Mouse (Mus musculus) embryonic facial prominence, embryonic 13.5 days (tissue): ENCODE results near the gene Stard7. TPM values are rescaled to one million over a fixed set of nuclear protein-coding genes. Genes with fewer than 3 reads are reported as not detected.
"Not testable (repeated sequence)": the region's sequence is repeated elsewhere in the genome, so short reads cannot be mapped to it uniquely, and the experiment has no call there.

Source experiments
- ATAC-seq: fragments of 200-750 bp; cut with Nextera tagmentation; 2 replicates; pipeline ENCODE4 v1.8.0; 2017; ENCODE audit warnings: low read depth; ENCODE audit not compliant: insufficient number of reproducible peaks, insufficient read depth, low FRiP score, low TSS enrichment
- H3K27ac ChIP-seq: fragments of 300-500 bp; sonication (generic); 2 replicates; pipeline ENCODE4 v1.5.1; 2015; ENCODE audit warnings: moderate library complexity, mild to moderate bottlenecking, inconsistent platforms
- H3K27me3 ChIP-seq: fragments of 300-500 bp; sonication (generic); 2 replicates; pipeline ENCODE4 v1.6.1; 2015; ENCODE audit warnings: mild to moderate bottlenecking, inconsistent platforms
- H3K36me3 ChIP-seq: fragments of 300-500 bp; sonication (generic); 2 replicates; pipeline ENCODE4 v1.6.1; 2015; ENCODE audit warnings: mild to moderate bottlenecking, inconsistent platforms
- H3K4me1 ChIP-seq: fragments of 300-500 bp; sonication (generic); 2 replicates; pipeline ENCODE4 v1.6.1; 2015; ENCODE audit warnings: inconsistent platforms
- H3K4me2 ChIP-seq: fragments of 300-500 bp; sonication (generic); 2 replicates; pipeline ENCODE4 v1.6.1; 2015; ENCODE audit warnings: moderate library complexity, mild to moderate bottlenecking, inconsistent platforms
- H3K4me3 ChIP-seq: fragments of 300-500 bp; sonication (generic); 2 replicates; pipeline ENCODE4 v1.5.1; 2015; ENCODE audit warnings: mild to moderate bottlenecking, inconsistent platforms
- H3K9ac ChIP-seq: fragments of 300-500 bp; sonication (generic); 2 replicates; pipeline ENCODE4 v1.6.1; 2015; ENCODE audit warnings: mild to moderate bottlenecking, inconsistent platforms
- H3K9me3 ChIP-seq: fragments of 300-500 bp; sonication (generic); 2 replicates; pipeline ENCODE4 v1.6.1; 2016; ENCODE audit warnings: inconsistent platforms
- WGBS: fragments of 180-500 bp; shearing (Covaris S2); methylation state at CpG from one replicate; pipeline ENCODE4 v1.1.7; 2015; ENCODE audit warnings: mixed read lengths; 5-methylcytosine and 5-hydroxymethylcytosine counted together
- polyA plus RNA-seq: library from polyadenylated mRNA; unstranded; fragments of >200 nt; fragmentation: Nextera tagmentation; extraction: Ambion mirVana; gene quantifications from 2 replicates; pipeline ENCODE4 v1.2.1, GENCODE M21; 2015

Gene Stard7
- polyA plus RNA-seq, 1 experiment from 2014 or later = 69.1 TPM

- Histone ChIP-seq H3K4me3 (no peak overlapping the region), H3K36me3 (peaks cover 45% of the 10 kb centered on the region), H3K4me2 (no peak overlapping the region), H3K4me1 (no peaks in the 10 kb centered on the region), H3K9me3 (no peaks in the 10 kb centered on the region), H3K27me3 (no peaks in the 10 kb centered on the region), H3K27ac (no peak overlapping the region), H3K9ac (no peak overlapping the region)
- WGBS = 85% methylated on average over 3 of the region's 3 CpGs
- no peak for ATAC-seq
Measured at GRCm38 (mm10) chr2:127254604-127255134, 15.3 kb upstream of the Stard7 start.

- H3K27ac ChIP-seq = no peak overlapping the region
- WGBS = 82% methylated on average over 6 of the region's 6 CpGs
- no peaks in the 10 kb centered on the region for H3K4me1 ChIP-seq
- H3K4me2 ChIP-seq = no peak overlapping the region
- H3K9ac ChIP-seq = no peak overlapping the region
- H3K4me3 ChIP-seq = no peak overlapping the region
- H3K9me3 ChIP-seq = no peaks in the 10 kb centered on the region
- no peaks in the 10 kb centered on the region for H3K27me3 ChIP-seq
- ATAC-seq = no peak
- H3K36me3 ChIP-seq = peaks cover 50% of the 10 kb centered on the region
Measured at GRCm38 (mm10) chr2:127255294-127255693, 14.7 kb upstream of the Stard7 start.

- no peaks in the 10 kb centered on the region for H3K27me3 ChIP-seq
- 89% methylated on average over 5 of the region's 5 CpGs for WGBS
- no peak overlapping the region for H3K4me3 ChIP-seq
- no peaks in the 10 kb centered on the region for H3K4me1 ChIP-seq
- ATAC-seq = no peak
- no peak overlapping the region for H3K27ac ChIP-seq
- no peak overlapping the region for H3K9ac ChIP-seq
- H3K36me3 ChIP-seq = peaks cover 47% of the 10 kb centered on the region
- no peaks in the 10 kb centered on the region for H3K9me3 ChIP-seq
- no peak overlapping the region for H3K4me2 ChIP-seq
Measured at GRCm38 (mm10) chr2:127259340-127259739, 10.7 kb upstream of the Stard7 start.

- no peak overlapping the region for H3K9ac ChIP-seq
- H3K4me2 ChIP-seq = no peak overlapping the region
- H3K27me3 ChIP-seq = no peaks in the 10 kb centered on the region
- H3K9me3 ChIP-seq = no peaks in the 10 kb centered on the region
- ATAC-seq = no peak
- no peak overlapping the region for H3K27ac ChIP-seq
- H3K4me3 ChIP-seq = no peak overlapping the region
- peaks cover 27% of the 10 kb centered on the region for H3K36me3 ChIP-seq
- no peaks in the 10 kb centered on the region for H3K4me1 ChIP-seq
Measured at GRCm38 (mm10) chr2:127262480-127262879, 7.5 kb upstream of the Stard7 start.

- peaks cover 5% of the 10 kb centered on the region for H3K36me3 ChIP-seq
- H3K4me1 ChIP-seq = peaks cover 7% of the 10 kb centered on the region
- H3K27ac ChIP-seq = no peak overlapping the region
- H3K9ac ChIP-seq = no peak overlapping the region
- no peak for ATAC-seq
- no peak overlapping the region for H3K4me2 ChIP-seq
- WGBS = 42% methylated on average over 4 of the region's 4 CpGs
- H3K4me3 ChIP-seq = no peak overlapping the region
- no peaks in the 10 kb centered on the region for H3K27me3 ChIP-seq
- H3K9me3 ChIP-seq = no peaks in the 10 kb centered on the region
Measured at GRCm38 (mm10) chr2:127267854-127268253, 2.2 kb upstream of the Stard7 start.

- peak overlapping the region; percentile 94 for H3K4me3 ChIP-seq
- peaks cover 10% of the 10 kb centered on the region for H3K4me1 ChIP-seq
- WGBS = under 1% methylated on average over 60 of the region's 75 CpGs
- no peaks in the 10 kb centered on the region for H3K9me3 ChIP-seq
- peak overlapping the region; percentile 90 for H3K9ac ChIP-seq
- peaks cover 6% of the 10 kb centered on the region for H3K36me3 ChIP-seq
- peak overlapping the region; percentile 69 for H3K4me2 ChIP-seq
- H3K27me3 ChIP-seq = no peaks in the 10 kb centered on the region
- peak; percentile 92 for ATAC-seq
- H3K27ac ChIP-seq = peak overlapping the region; percentile 92
Measured at GRCm38 (mm10) chr2:127270300-127271041, 453 bp downstream of the Stard7 start.

- 11% methylated on average over 8 of the region's 8 CpGs for WGBS
- Histone ChIP-seq H3K9ac (peak overlapping the region; percentile 90), H3K27ac (peak overlapping the region; percentile 92; the same call in 1 of the 2 replicates), H3K4me2 (peak overlapping the region; percentile 69), H3K27me3 (no peaks in the 10 kb centered on the region), H3K36me3 (peaks cover 6% of the 10 kb centered on the region), H3K9me3 (no peaks in the 10 kb centered on the region), H3K4me1 (peaks cover 10% of the 10 kb centered on the region), H3K4me3 (peak overlapping the region; percentile 94)
- ATAC-seq = no peak
Measured at GRCm38 (mm10) chr2:127271042-127271515, 1.1 kb downstream of the Stard7 start.

- not testable (repeated sequence) for H3K4me2 ChIP-seq, H3K27ac ChIP-seq, H3K27me3 ChIP-seq, H3K9ac ChIP-seq, H3K9me3 ChIP-seq, ATAC-seq, H3K4me3 ChIP-seq, H3K36me3 ChIP-seq
- H3K4me1 ChIP-seq = peaks cover 10% of the 10 kb centered on the region
- WGBS = 95% methylated on average over 4 of the region's 4 CpGs
Measured at GRCm38 (mm10) chr2:127272049-127272448, 2.0 kb downstream of the Stard7 start.

GRCm38 (mm10) chr2:127272806-127273205, 2.8 kb downstream of the Stard7 start:
- no peak for ATAC-seq
- no peak overlapping the region for H3K27ac ChIP-seq
- 98% methylated on average over 3 of the region's 3 CpGs for WGBS
- no peak overlapping the region for H3K4me2 ChIP-seq
- no peak overlapping the region for H3K9ac ChIP-seq
- no peaks in the 10 kb centered on the region for H3K9me3 ChIP-seq
- no peak overlapping the region for H3K4me3 ChIP-seq
- no peaks in the 10 kb centered on the region for H3K27me3 ChIP-seq
- H3K4me1 ChIP-seq = peaks cover 10% of the 10 kb centered on the region
- peaks cover 6% of the 10 kb centered on the region for H3K36me3 ChIP-seq

- ATAC-seq = no peak
- H3K4me2 ChIP-seq = no peak overlapping the region
- no peak overlapping the region for H3K4me3 ChIP-seq
- no peak overlapping the region for H3K27ac ChIP-seq
- peaks cover 10% of the 10 kb centered on the region for H3K4me1 ChIP-seq
- WGBS = 88% methylated on average over 2 of the region's 2 CpGs
- H3K9ac ChIP-seq = no peak overlapping the region
- peaks cover 6% of the 10 kb centered on the region for H3K36me3 ChIP-seq
- no peaks in the 10 kb centered on the region for H3K27me3 ChIP-seq
- no peaks in the 10 kb centered on the region for H3K9me3 ChIP-seq
Measured at GRCm38 (mm10) chr2:127274590-127274989, 4.6 kb downstream of the Stard7 start.

GRCm38 (mm10) chr2:127275551-127276320, 5.7 kb downstream of the Stard7 start:
- Histone ChIP-seq H3K9me3 (no peaks in the 10 kb centered on the region), H3K4me1 (peaks cover 10% of the 10 kb centered on the region)
- WGBS = 81% methylated on average over 5 of the region's 5 CpGs

More at GRCm38 (mm10) chr2:127275551-127276320, 5.7 kb downstream of the Stard7 start:
- H3K27me3 ChIP-seq = no peaks in the 10 kb centered on the region
- ATAC-seq = no peak
- no peak overlapping the region for H3K4me2 ChIP-seq
- no peak overlapping the region for H3K4me3 ChIP-seq
- H3K9ac ChIP-seq = no peak overlapping the region
- H3K36me3 ChIP-seq = peaks cover 6% of the 10 kb centered on the region
- H3K27ac ChIP-seq = no peak overlapping the region
